Mouse (Mus musculus): ENCODE data around the gene Upk2. TPM values are rescaled to one million over a fixed set of nuclear protein-coding genes. Genes with fewer than 3 reads are reported as not detected.
"Not testable (repeated sequence)": the region's sequence is repeated elsewhere in the genome, so short reads cannot be mapped to it uniquely, and the experiment has no call there.

Gene Upk2
- polyA plus RNA-seq, 1 experiment from 2014 or later = not detected

- WGBS = 74% methylated on average over 14 of the region's 14 CpGs
These were observed 36.0 kb downstream of the Upk2 start, which contains the start of gene Ccdc84 for GRCm38 (mm10) chr9:44418519-44419385. TSS of gene Ccdc84 (minus strand) at chr9:44418569.

DNA sequence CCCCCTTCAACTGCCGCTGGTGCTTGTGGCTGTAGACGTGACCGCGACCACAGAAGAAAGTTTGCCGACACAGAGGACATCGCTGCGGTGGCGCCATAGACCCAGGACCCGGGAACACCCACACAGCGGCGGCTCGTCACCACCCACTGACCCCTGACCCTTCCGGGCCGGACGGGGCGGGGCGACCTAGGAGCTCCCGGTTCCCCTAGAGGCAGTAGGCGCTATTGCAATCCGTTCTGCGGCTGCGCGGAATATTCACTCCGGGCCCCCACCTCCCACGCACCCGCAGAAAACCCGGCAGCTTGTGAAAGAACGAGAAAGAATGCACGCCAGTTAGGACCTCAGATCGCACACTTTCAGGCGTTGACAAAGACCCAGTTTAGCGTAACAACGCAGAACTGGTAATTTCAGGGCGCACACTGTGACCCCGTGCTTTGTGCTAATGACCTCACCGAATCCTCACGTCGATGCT, 36.8 kb downstream of the Upk2 start:
- under 1% methylated on average over 38 of the region's 38 CpGs for WGBS
- peak; percentile 96 for ATAC-seq (replicated peaks; ENCODE audit: extremely low read depth, insufficient read depth, low FRiP score)
- H3K27ac ChIP-seq (ENCODE audit: low read length) = peak overlapping the region; percentile 76
- no peaks in the 10 kb centered on the region for H3K27me3 ChIP-seq (ENCODE audit: control insufficient read depth, insufficient read depth, low read length)
- H3K4me2 ChIP-seq (ENCODE audit: low read depth, low read length) = peak overlapping the region; percentile 97
- H3K4me1 ChIP-seq (ENCODE audit: control insufficient read depth, insufficient read depth, low read length) = peaks cover 11% of the 10 kb centered on the region
- no peaks in the 10 kb centered on the region for H3K9me3 ChIP-seq (replicated peaks; ENCODE audit: control insufficient read depth, low read length)
- peak overlapping the region; percentile 98 for H3K4me3 ChIP-seq (ENCODE audit: low read length)
- H3K9ac ChIP-seq (ENCODE audit: low read length) = peak overlapping the region; percentile 97
- H3K36me3 ChIP-seq (ENCODE audit: control insufficient read depth, insufficient read depth) = peaks cover 17% of the 10 kb centered on the region; the same call in 1 of the 2 replicates

More at GRCm38 (mm10) chr9:44418519-44419385, 36.0 kb downstream of the Upk2 start, which contains the start of gene Ccdc84:
- Histone ChIP-seq H3K36me3 (ENCODE audit: control insufficient read depth, insufficient read depth) (0 out of 2 replicates have a peak, but pooled peaks cover 13% of the 10 kb centered on the region), H3K4me1 (ENCODE audit: control insufficient read depth, insufficient read depth, low read length) (peaks cover 11% of the 10 kb centered on the region), H3K4me3 (ENCODE audit: low read length) (peak within 1 kb of the TSS; percentile 98), H3K9me3 (replicated peaks; ENCODE audit: control insufficient read depth, low read length) (no peaks in the 10 kb centered on the region), H3K4me2 (ENCODE audit: low read depth, low read length) (peak within 1 kb of the TSS; percentile 97), H3K27ac (ENCODE audit: low read length) (peak within 1 kb of the TSS; percentile 76), H3K27me3 (ENCODE audit: control insufficient read depth, insufficient read depth, low read length) (no peaks in the 10 kb centered on the region), H3K9ac (ENCODE audit: low read length) (peak within 1 kb of the TSS; percentile 97)
- no peak for ATAC-seq (replicated peaks; ENCODE audit: extremely low read depth, insufficient read depth, low FRiP score)

DNA sequence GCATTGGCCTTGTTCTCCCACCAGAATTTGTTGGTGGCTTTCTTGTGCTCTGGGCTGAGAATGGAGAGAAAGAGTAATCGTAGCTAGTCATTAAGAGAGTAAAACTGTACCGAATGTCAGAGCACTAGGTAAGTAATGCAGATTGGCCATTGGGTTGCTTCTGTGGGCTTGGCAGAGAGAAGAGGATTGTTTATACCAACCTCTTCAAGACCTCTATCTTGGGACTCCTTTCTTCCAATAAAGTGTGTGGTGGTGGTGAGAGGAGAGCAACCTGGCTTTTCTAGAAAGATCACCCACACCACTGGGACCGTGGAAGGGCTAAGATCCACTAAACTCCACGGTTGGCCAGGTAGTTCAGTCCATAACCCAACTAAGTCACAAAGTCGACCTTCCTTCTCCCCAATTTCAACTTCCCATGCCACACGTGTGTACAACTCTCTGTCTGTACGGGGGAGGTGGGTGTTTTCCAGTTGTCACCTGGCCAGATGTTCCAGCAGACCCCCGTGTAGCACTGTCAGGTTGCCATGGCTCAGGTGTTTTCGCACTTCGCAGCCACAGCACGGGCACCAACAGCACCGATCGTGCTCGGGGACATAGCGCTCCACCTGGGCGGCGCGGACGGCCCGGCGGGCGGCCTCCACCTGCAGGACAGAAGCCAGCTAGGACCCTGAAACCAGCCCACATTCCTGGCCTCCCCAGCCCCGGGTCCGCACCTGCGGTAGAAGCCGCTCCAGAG, 37.5 kb downstream of the Upk2 start:
- 6% methylated on average over 26 of the region's 26 CpGs for WGBS
- Histone ChIP-seq H3K4me2 (ENCODE audit: low read depth, low read length) (peak overlapping the region; percentile 97), H3K36me3 (ENCODE audit: control insufficient read depth, insufficient read depth) (peaks cover 20% of the 10 kb centered on the region; the same call in 1 of the 2 replicates), H3K9ac (ENCODE audit: low read length) (peak overlapping the region; percentile 97), H3K27me3 (ENCODE audit: control insufficient read depth, insufficient read depth, low read length) (no peaks in the 10 kb centered on the region), H3K4me3 (ENCODE audit: low read length) (peak overlapping the region; percentile 98), H3K4me1 (ENCODE audit: control insufficient read depth, insufficient read depth, low read length) (peaks cover 11% of the 10 kb centered on the region), H3K27ac (ENCODE audit: low read length) (peak overlapping the region; percentile 76), H3K9me3 (replicated peaks; ENCODE audit: control insufficient read depth, low read length) (no peaks in the 10 kb centered on the region)
- ATAC-seq (replicated peaks; ENCODE audit: extremely low read depth, insufficient read depth, low FRiP score) = peak; percentile 38; the same call in 1 of the 2 replicates

DNA sequence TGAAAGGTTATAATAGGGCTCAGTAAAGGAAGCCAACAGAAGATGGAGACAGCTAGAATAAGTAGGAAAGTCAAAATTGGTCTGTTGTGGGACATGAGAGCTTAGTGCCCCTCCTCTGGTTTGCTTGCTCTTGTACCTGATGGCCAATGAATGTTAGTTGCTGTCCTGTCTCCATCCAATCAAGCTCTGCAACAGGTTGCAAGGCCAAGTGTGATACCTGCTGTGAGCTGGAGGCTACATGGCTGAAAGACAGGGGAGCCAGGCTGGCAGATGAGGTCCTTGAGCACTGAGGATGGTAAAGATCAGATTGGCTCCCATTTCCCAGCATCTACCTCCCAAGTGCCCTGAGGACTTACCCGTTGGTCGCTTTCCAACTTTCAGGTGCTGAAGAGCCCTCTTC, 42.0 kb downstream of the Upk2 start:
- no peak overlapping the region for H3K4me2 ChIP-seq (ENCODE audit: low read depth, low read length)
- WGBS = 65% methylated on average over 2 of the region's 2 CpGs
- H3K4me3 ChIP-seq (ENCODE audit: low read length) = no peak overlapping the region
- no peak for ATAC-seq (replicated peaks; ENCODE audit: extremely low read depth, insufficient read depth, low FRiP score)
- no peaks in the 10 kb centered on the region for H3K9me3 ChIP-seq (replicated peaks; ENCODE audit: control insufficient read depth, low read length)
- no peaks in the 10 kb centered on the region for H3K27me3 ChIP-seq (ENCODE audit: control insufficient read depth, insufficient read depth, low read length)
- H3K36me3 ChIP-seq (ENCODE audit: control insufficient read depth, insufficient read depth) = peaks cover 55% of the 10 kb centered on the region
- no peak overlapping the region for H3K27ac ChIP-seq (ENCODE audit: low read length)
- H3K9ac ChIP-seq (ENCODE audit: low read length) = no peak overlapping the region
- H3K4me1 ChIP-seq (ENCODE audit: control insufficient read depth, insufficient read depth, low read length) = peaks cover 19% of the 10 kb centered on the region

DNA sequence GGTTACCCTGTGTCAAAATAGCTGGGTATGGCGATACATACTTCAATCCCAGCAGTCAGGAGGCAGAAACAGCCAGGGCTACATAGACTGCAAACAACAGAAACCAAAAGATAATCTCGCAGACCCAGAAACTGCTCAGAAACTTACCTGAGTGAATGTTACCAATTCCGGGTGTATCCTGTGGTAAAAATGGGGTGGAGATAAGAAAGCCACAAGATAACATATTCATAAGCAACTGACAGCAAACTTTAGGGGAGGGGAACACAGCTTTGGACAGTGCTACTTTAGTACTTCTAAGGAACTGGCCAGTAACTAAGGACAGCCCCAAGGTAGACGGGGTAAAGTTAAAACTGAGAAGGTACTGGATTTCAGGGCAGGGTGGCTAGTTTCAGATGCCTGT, 42.5 kb downstream of the Upk2 start:
- Histone ChIP-seq H3K9me3 (replicated peaks; ENCODE audit: control insufficient read depth, low read length) (no peaks in the 10 kb centered on the region), H3K4me3 (ENCODE audit: low read length) (no peak overlapping the region), H3K4me2 (ENCODE audit: low read depth, low read length) (no peak overlapping the region), H3K36me3 (ENCODE audit: control insufficient read depth, insufficient read depth) (peaks cover 55% of the 10 kb centered on the region), H3K27ac (ENCODE audit: low read length) (no peak overlapping the region), H3K9ac (ENCODE audit: low read length) (no peak overlapping the region), H3K4me1 (ENCODE audit: control insufficient read depth, insufficient read depth, low read length) (peaks cover 17% of the 10 kb centered on the region), H3K27me3 (ENCODE audit: control insufficient read depth, insufficient read depth, low read length) (no peaks in the 10 kb centered on the region)
- ATAC-seq (replicated peaks; ENCODE audit: extremely low read depth, insufficient read depth, low FRiP score) = no peak
- 65% methylated on average over 4 of the region's 4 CpGs for WGBS

- Histone ChIP-seq H3K36me3 (ENCODE audit: control insufficient read depth, insufficient read depth) (peaks cover 55% of the 10 kb centered on the region), H3K27me3 (ENCODE audit: control insufficient read depth, insufficient read depth, low read length) (no peaks in the 10 kb centered on the region), H3K4me3 (ENCODE audit: low read length) (no peak overlapping the region), H3K4me2 (ENCODE audit: low read depth, low read length) (no peak overlapping the region), H3K9me3 (replicated peaks; ENCODE audit: control insufficient read depth, low read length) (no peaks in the 10 kb centered on the region), H3K9ac (ENCODE audit: low read length) (no peak overlapping the region), H3K4me1 (ENCODE audit: control insufficient read depth, insufficient read depth, low read length) (peaks cover 13% of the 10 kb centered on the region), H3K27ac (ENCODE audit: low read length) (no peak overlapping the region)
- no peak for ATAC-seq (replicated peaks; ENCODE audit: extremely low read depth, insufficient read depth, low FRiP score)
- WGBS = 91% methylated on average over 1 of the region's 1 CpGs
These were observed 43.1 kb downstream of the Upk2 start for GRCm38 (mm10) chr9:44411601-44412130.

DNA sequence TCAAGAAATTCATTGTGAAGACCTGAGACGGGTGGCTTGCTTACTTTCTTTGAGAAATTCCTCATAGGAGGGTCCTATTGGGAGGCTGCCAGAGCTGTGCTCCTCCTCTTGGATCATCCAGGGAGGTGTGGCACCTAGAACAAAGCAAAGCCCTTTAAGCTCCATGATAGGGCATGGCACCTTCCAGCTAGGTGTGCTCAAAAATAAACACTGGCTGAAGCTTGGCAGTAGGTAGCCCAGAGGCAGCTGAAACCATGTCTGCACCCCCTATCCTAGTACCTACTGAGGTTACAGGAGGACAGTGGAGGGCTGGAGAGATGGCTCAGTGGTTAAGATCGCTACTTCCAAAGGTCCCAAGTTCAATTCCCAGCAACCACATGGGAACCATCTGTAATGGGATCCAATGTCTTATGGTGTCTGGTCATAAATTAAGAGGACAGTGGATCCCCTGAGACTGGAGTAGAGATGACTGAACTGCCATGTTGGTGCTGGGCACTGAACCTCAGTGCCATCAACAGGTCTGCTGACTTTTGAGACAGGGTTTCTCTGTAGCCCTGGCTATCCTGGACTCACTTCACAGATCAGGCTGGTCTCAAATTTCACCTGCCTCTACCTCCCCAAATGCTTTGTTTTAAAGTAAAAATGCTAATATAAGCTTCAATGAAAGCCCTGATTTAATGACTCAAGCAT, 44.0 kb downstream of the Upk2 start:
- ATAC-seq (replicated peaks; ENCODE audit: extremely low read depth, insufficient read depth, low FRiP score) = no peak
- H3K4me2 ChIP-seq (ENCODE audit: low read depth, low read length) = no peak overlapping the region
- H3K27me3 ChIP-seq (ENCODE audit: control insufficient read depth, insufficient read depth, low read length) = no peaks in the 10 kb centered on the region
- no peak overlapping the region for H3K4me3 ChIP-seq (ENCODE audit: low read length)
- H3K9ac ChIP-seq (ENCODE audit: low read length) = no peak overlapping the region
- peaks cover 15% of the 10 kb centered on the region for H3K4me1 ChIP-seq (ENCODE audit: control insufficient read depth, insufficient read depth, low read length)
- WGBS = 88% methylated on average over 2 of the region's 2 CpGs
- peaks cover 55% of the 10 kb centered on the region for H3K36me3 ChIP-seq (ENCODE audit: control insufficient read depth, insufficient read depth)
- no peak overlapping the region for H3K27ac ChIP-seq (ENCODE audit: low read length)
- no peaks in the 10 kb centered on the region for H3K9me3 ChIP-seq (replicated peaks; ENCODE audit: control insufficient read depth, low read length)

- H3K9me3 ChIP-seq (replicated peaks; ENCODE audit: control insufficient read depth, low read length); ATAC-seq (replicated peaks; ENCODE audit: extremely low read depth, insufficient read depth, low FRiP score); H3K9ac ChIP-seq (ENCODE audit: low read length); H3K27me3 ChIP-seq (ENCODE audit: control insufficient read depth, insufficient read depth, low read length); H3K27ac ChIP-seq (ENCODE audit: low read length): not testable (repeated sequence)
- WGBS = 71% methylated on average over 9 of the region's 9 CpGs
- Histone ChIP-seq H3K36me3 (ENCODE audit: control insufficient read depth, insufficient read depth) (peaks cover 59% of the 10 kb centered on the region), H3K4me3 (ENCODE audit: low read length) (peak overlapping the region; percentile 76), H3K4me2 (ENCODE audit: low read depth, low read length) (peak overlapping the region; percentile 80), H3K4me1 (ENCODE audit: control insufficient read depth, insufficient read depth, low read length) (peaks cover 19% of the 10 kb centered on the region)
These were observed 46.1 kb downstream of the Upk2 start for GRCm38 (mm10) chr9:44408693-44409092.

Data from heart, embryonic 16.5 days (tissue).